Mouse (Mus musculus) MEL (cell line): ENCODE data around the gene Mfap2. TPM values are rescaled to one million over a fixed set of nuclear protein-coding genes. Genes with fewer than 3 reads are reported as not detected.

Experiments used
- DNase-seq: peaks from one replicate; pipeline ENCODE4 v3.0.0; 2011; ENCODE audit warnings: low read depth, low spot score
- H3K27ac ChIP-seq: 2 replicates; pipeline ENCODE4 v1.5.1; 2012; ENCODE audit warnings: low read depth, mild to moderate bottlenecking, control low read depth, low read length, moderate library complexity; ENCODE audit not compliant: control insufficient read depth
- H3K27me3 ChIP-seq, 2 experiments: fragments of 150-350 bp in 1 of 2; sonication (generic) in 1 of 2; 2 replicates each; pipeline ENCODE4 v1.6.1; 2012; ENCODE audit warnings: low read length in 2 of 2, mild to moderate bottlenecking in 2 of 2, improper control_type of control experiment in 1 of 2, moderate library complexity in 1 of 2; ENCODE audit not compliant: insufficient read depth in 2 of 2, control insufficient read depth in 1 of 2
- H3K36me3 ChIP-seq, 2 experiments: 2 replicates each; pipeline ENCODE4 v1.6.1; 2012 to 2014; ENCODE audit warnings: low read length in 2 of 2, improper control_type of control experiment in 1 of 2, inconsistent platforms in 1 of 2, mild to moderate bottlenecking in 1 of 2; ENCODE audit not compliant: insufficient read depth in 2 of 2, control insufficient read depth in 1 of 2
- H3K4me1 ChIP-seq, 2 experiments: fragments of 150-350 bp in 1 of 2; sonication (generic) in 1 of 2; 2 replicates each; pipeline ENCODE4 v1.6.1; 2012; ENCODE audit warnings: low read length in 2 of 2, improper control_type of control experiment in 1 of 2, mild to moderate bottlenecking in 1 of 2; ENCODE audit not compliant: insufficient read depth in 2 of 2, control insufficient read depth in 1 of 2
- H3K4me3 ChIP-seq, 2 experiments: fragments of 150-350 bp in 1 of 2; sonication (generic) in 1 of 2; 2 replicates each; pipeline ENCODE4 v1.5.1; 2012; ENCODE audit warnings: low read depth in 2 of 2, low read length in 2 of 2, mild to moderate bottlenecking in 2 of 2, moderate library complexity in 2 of 2, control low read depth in 1 of 2, improper control_type of control experiment in 1 of 2; ENCODE audit not compliant: control insufficient read depth in 1 of 2, insufficient read depth in 1 of 2
- H3K79me2 ChIP-seq: 2 replicates; pipeline ENCODE4 v1.6.1; 2012; ENCODE audit warnings: mild to moderate bottlenecking, low read length, moderate library complexity; ENCODE audit not compliant: control insufficient read depth, poor library complexity, insufficient read depth
- H3K9ac ChIP-seq: 2 replicates; pipeline ENCODE4 v1.6.1; 2012; ENCODE audit warnings: low read depth, mild to moderate bottlenecking, control low read depth, low read length, moderate library complexity; ENCODE audit not compliant: control insufficient read depth, poor library complexity, severe bottlenecking
- H3K9me3 ChIP-seq: fragments of 150-350 bp; sonication (generic); replicated peaks from 2 replicates; pipeline ENCODE4 v1.6.1; 2012; ENCODE audit warnings: mild to moderate bottlenecking, low read length, improper control_type of control experiment, moderate library complexity; ENCODE audit not compliant: insufficient read depth
- BHLHE40 ChIP-seq: IDR thresholded peaks from 2 replicates; pipeline ENCODE4 v1.6.1; 2012; ENCODE audit warnings: low read depth, mild to moderate bottlenecking, inconsistent platforms, low read length, improper control_type of control experiment, borderline replicate concordance
- CHD1 ChIP-seq: IDR thresholded peaks from 2 replicates; pipeline ENCODE4 v1.6.1; 2012; ENCODE audit warnings: low read depth, mild to moderate bottlenecking, inconsistent platforms, low read length, improper control_type of control experiment
- CHD2 ChIP-seq: IDR thresholded peaks from 2 replicates; pipeline ENCODE4 v1.6.1; 2011; ENCODE audit warnings: low read length, improper control_type of control experiment
- CTCF ChIP-seq, 3 experiments: IDR thresholded peaks in 2 of 3; conservative IDR thresholded peaks in 1 of 3; 2 replicates each; pipeline ENCODE4 v1.5.1; 2011 to 2012; ENCODE audit warnings: low read length in 3 of 3, low read depth in 2 of 3, mild to moderate bottlenecking in 2 of 3, improper control_type of control experiment in 1 of 3, inconsistent platforms in 1 of 3, mixed read lengths in 1 of 3, moderate library complexity in 1 of 3; ENCODE audit not compliant: control insufficient read depth in 1 of 3, insufficient read depth in 1 of 3, poor library complexity in 1 of 3, severe bottlenecking in 1 of 3
- E2F4 ChIP-seq: IDR thresholded peaks from 2 replicates; pipeline ENCODE4 v1.6.1; 2011; ENCODE audit warnings: low read depth, low read length, improper control_type of control experiment, borderline replicate concordance
- ELF1 ChIP-seq: IDR thresholded peaks from 2 replicates; pipeline ENCODE4 v1.6.1; 2014; ENCODE audit warnings: low read depth, mild to moderate bottlenecking, inconsistent platforms, low read length, improper control_type of control experiment, moderate library complexity
- EP300 ChIP-seq, 2 experiments: IDR thresholded peaks; 2 replicates each; pipeline ENCODE4 v1.6.1; 2011; ENCODE audit warnings: improper control_type of control experiment in 2 of 2, low read length in 2 of 2, low read depth in 1 of 2, mild to moderate bottlenecking in 1 of 2
- ETS1 ChIP-seq: IDR thresholded peaks from 2 replicates; pipeline ENCODE4 v1.6.1; 2012; ENCODE audit warnings: low read depth, mild to moderate bottlenecking, inconsistent platforms, low read length, improper control_type of control experiment, moderate library complexity
- GABPA ChIP-seq: IDR thresholded peaks from 2 replicates; pipeline ENCODE4 v1.6.1; 2012; ENCODE audit warnings: low read depth, mild to moderate bottlenecking, inconsistent platforms, low read length, improper control_type of control experiment, moderate library complexity
- MAFK ChIP-seq: IDR thresholded peaks from 2 replicates; pipeline ENCODE4 v1.6.1; 2011; ENCODE audit warnings: low read depth, mild to moderate bottlenecking, low read length, improper control_type of control experiment, borderline replicate concordance
- MAX ChIP-seq: IDR thresholded peaks from 2 replicates; pipeline ENCODE4 v1.6.1; 2011; ENCODE audit warnings: low read length, improper control_type of control experiment
- MEF2A ChIP-seq: IDR thresholded peaks from 2 replicates; pipeline ENCODE4 v1.6.1; 2014; ENCODE audit warnings: low read depth, mild to moderate bottlenecking, inconsistent platforms, low read length, improper control_type of control experiment; ENCODE audit not compliant: poor library complexity, insufficient replicate concordance, severe bottlenecking; ENCODE audit errors: extremely low read depth
- MXI1 ChIP-seq: IDR thresholded peaks from 2 replicates; pipeline ENCODE4 v1.6.1; 2011; ENCODE audit warnings: mild to moderate bottlenecking, low read depth, low read length, improper control_type of control experiment
- MYB ChIP-seq: IDR thresholded peaks from 2 replicates; pipeline ENCODE4 v1.6.1; 2011; ENCODE audit warnings: mild to moderate bottlenecking, low read depth, low read length, improper control_type of control experiment
- NRF1 ChIP-seq: IDR thresholded peaks from 2 replicates; pipeline ENCODE4 v1.6.1; 2014; ENCODE audit warnings: low read depth, mild to moderate bottlenecking, inconsistent platforms, low read length, improper control_type of control experiment, moderate library complexity; ENCODE audit not compliant: poor library complexity, insufficient read depth, severe bottlenecking
- POLR2A ChIP-seq, 2 experiments: IDR thresholded peaks; 2 replicates each; pipeline ENCODE4 v1.6.1; 2011 to 2012; ENCODE audit warnings: low read length in 2 of 2, mild to moderate bottlenecking in 2 of 2, control low read depth in 1 of 2, improper control_type of control experiment in 1 of 2, low read depth in 1 of 2, moderate library complexity in 1 of 2; ENCODE audit not compliant: control insufficient read depth in 1 of 2, insufficient read depth in 1 of 2, poor library complexity in 1 of 2
- POLR2AphosphoS2 ChIP-seq: IDR thresholded peaks from 2 replicates; pipeline ENCODE4 v1.6.1; 2011; ENCODE audit warnings: low read length, improper control_type of control experiment
- POLR2AphosphoS5 ChIP-seq: IDR thresholded peaks from 2 replicates; pipeline ENCODE4 v1.6.1; 2012; ENCODE audit warnings: low read depth, borderline replicate concordance, mild to moderate bottlenecking, inconsistent platforms, low read length, moderate library complexity, mixed read lengths
- RCOR1 ChIP-seq: IDR thresholded peaks from 2 replicates; pipeline ENCODE4 v1.6.1; 2012; ENCODE audit warnings: low read depth, mild to moderate bottlenecking, inconsistent platforms, low read length, improper control_type of control experiment
- SIN3A ChIP-seq: IDR thresholded peaks from 2 replicates; pipeline ENCODE4 v1.6.1; 2012; ENCODE audit warnings: low read length, improper control_type of control experiment, inconsistent platforms
- SMC3 ChIP-seq: IDR thresholded peaks from 2 replicates; pipeline ENCODE4 v1.6.1; 2011; ENCODE audit warnings: low read depth, low read length, improper control_type of control experiment
- TAL1 ChIP-seq: IDR thresholded peaks from 2 replicates; pipeline ENCODE4 v1.6.1; 2012; ENCODE audit warnings: mild to moderate bottlenecking, inconsistent platforms, low read length, moderate library complexity, mixed read lengths
- TBP ChIP-seq: IDR thresholded peaks from 2 replicates; pipeline ENCODE4 v1.8.0; 2011; ENCODE audit warnings: low read depth, low read length, improper control_type of control experiment
- TCF12 ChIP-seq: IDR thresholded peaks from 2 replicates; pipeline ENCODE4 v1.6.1; 2014; ENCODE audit warnings: low read depth, mild to moderate bottlenecking, inconsistent platforms, low read length, improper control_type of control experiment, moderate library complexity
- UBTF ChIP-seq: IDR thresholded peaks from 2 replicates; pipeline ENCODE4 v1.6.1; 2012; ENCODE audit warnings: low read depth, mild to moderate bottlenecking, inconsistent platforms, low read length, improper control_type of control experiment, moderate library complexity, borderline replicate concordance; ENCODE audit not compliant: insufficient read depth
- ZC3H11A ChIP-seq: IDR thresholded peaks from 2 replicates; pipeline ENCODE4 v1.6.1; 2012; ENCODE audit warnings: low read depth, mild to moderate bottlenecking, inconsistent platforms, low read length, improper control_type of control experiment
- ZKSCAN1 ChIP-seq: IDR thresholded peaks from 2 replicates; pipeline ENCODE4 v1.6.1; 2012; ENCODE audit warnings: low read depth, mild to moderate bottlenecking, inconsistent platforms, low read length, improper control_type of control experiment, moderate library complexity
- ZMIZ1 ChIP-seq: IDR thresholded peaks from 2 replicates; pipeline ENCODE4 v1.6.1; 2012; ENCODE audit warnings: low read depth, mild to moderate bottlenecking, inconsistent platforms, low read length, improper control_type of control experiment, moderate library complexity
- ZNF384 ChIP-seq: IDR thresholded peaks from 2 replicates; pipeline ENCODE4 v1.6.1; 2012; ENCODE audit warnings: low read depth, mild to moderate bottlenecking, inconsistent platforms, low read length, improper control_type of control experiment
- polyA plus RNA-seq, 2 experiments: library from polyadenylated mRNA; stranded (reverse) in 1 of 2; unstranded in 1 of 2; fragments of >175 nt in 1 of 2; fragments of >200 nt in 1 of 2; gene quantifications; 2 replicates each; pipeline versions ENCODE4 v1.2.1 to v1.2.4; 2012; ENCODE audit warnings: low replicate concordance in 2 of 2, low read depth in 1 of 2; ENCODE audit not compliant: insufficient read length in 2 of 2, insufficient read depth in 1 of 2, missing spikeins in 1 of 2
- total RNA-seq: library from RNA; depleted of rRNA; stranded (reverse); fragments of 300-350 nt; gene quantifications from 2 replicates; pipeline ENCODE4 v1.2.3, GENCODE M21; 2012

Mfap2 gene
- total and polyA plus RNA-seq, 3 experiments = not detected

DNA sequence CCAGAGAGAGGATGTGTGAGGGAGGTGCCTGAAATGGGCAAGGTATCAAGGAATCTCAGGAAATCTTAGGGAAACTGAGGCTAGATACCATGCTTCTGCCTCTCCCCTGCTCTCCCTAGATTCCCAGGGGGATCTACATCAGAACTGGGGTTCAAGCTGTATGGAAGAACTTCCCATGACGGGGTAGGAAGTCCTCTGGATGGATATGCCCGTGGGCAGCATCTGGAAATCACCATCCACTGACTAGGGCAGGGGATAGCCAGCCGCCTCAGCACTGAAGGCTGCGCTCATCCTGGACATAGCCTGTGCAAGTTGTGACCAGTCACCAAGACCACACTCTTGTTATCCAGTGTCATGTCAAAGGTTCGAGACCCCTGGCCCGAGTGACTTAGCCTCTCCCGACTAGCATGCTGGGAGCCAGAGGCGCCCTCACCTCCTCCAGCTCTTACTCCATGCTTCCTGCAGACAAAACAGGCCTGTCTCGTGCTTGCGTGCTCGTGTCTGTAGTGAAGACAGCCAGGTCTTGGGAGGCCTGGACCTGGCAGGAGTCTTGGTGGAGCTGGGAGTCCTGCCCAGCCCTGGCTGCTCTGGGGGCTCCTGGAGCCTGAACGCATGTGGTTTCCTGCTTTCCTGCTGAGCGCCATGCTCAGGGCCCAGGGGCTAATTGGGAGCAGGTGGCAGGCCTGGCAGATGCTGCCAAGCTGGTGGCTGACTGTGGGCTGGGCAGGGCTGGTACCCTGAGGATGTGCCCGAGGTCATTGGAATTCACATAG, 1.5 kb downstream of the Mfap2 start:
- H3K79me2 ChIP-seq = no peaks in the 10 kb centered on the region
- TF ChIP-seq POLR2AphosphoS5 = no peak
- no peak for TF ChIP-seq POLR2A (IDR thresholded peaks at IDR 0.05; ENCODE audit: control insufficient read depth in 1 of 2, insufficient read depth in 1 of 2, low read depth in 1 of 2, low read length in 2 of 2, poor library complexity in 1 of 2)
- no peak for TF ChIP-seq POLR2AphosphoS2
- TF ChIP-seq ZC3H11A = no peak
- no peak for TF ChIP-seq TBP
- TF ChIP-seq MEF2A = no peak
- TF ChIP-seq TAL1 = no peak
- TF ChIP-seq ELF1 = no peak
- no peak for TF ChIP-seq MAFK
- TF ChIP-seq RCOR1 = no peak
- TF ChIP-seq CHD1 = no peak
- TF ChIP-seq NRF1 = no peak
- TF ChIP-seq SMC3 = no peak
- TF ChIP-seq SIN3A = no peak
- TF ChIP-seq MAX = no peak
- no peak for TF ChIP-seq EP300 (IDR thresholded peaks at IDR 0.05; ENCODE audit: low read depth in 1 of 2, low read length in 2 of 2)
- TF ChIP-seq ZMIZ1 = no peak
- no peak for TF ChIP-seq ZKSCAN1
- TF ChIP-seq GABPA = no peak
- TF ChIP-seq CTCF (IDR thresholded peaks at IDR 0.05 in 2 of 3, conservative IDR thresholded peaks at IDR 0.05 in 1 of 3; ENCODE audit: control insufficient read depth in 1 of 3, insufficient read depth in 1 of 3, low read depth in 2 of 3, low read length in 3 of 3, poor library complexity in 1 of 3, severe bottlenecking in 1 of 3) = no peak
- no peak for DNase-seq
- no peak overlapping the region for H3K27ac ChIP-seq
- no peaks in the 10 kb centered on the region for H3K36me3 ChIP-seq
- no peaks in the 10 kb centered on the region for H3K9me3 ChIP-seq
- H3K9ac ChIP-seq = no peak overlapping the region
- no peaks in the 10 kb centered on the region for H3K27me3 ChIP-seq
- H3K4me3 ChIP-seq = no peak overlapping the region
- peaks cover 0 to 8% of the 10 kb centered on the region in 2 experiments; a peak in 1 of 4 replicates for H3K4me1 ChIP-seq

DNA sequence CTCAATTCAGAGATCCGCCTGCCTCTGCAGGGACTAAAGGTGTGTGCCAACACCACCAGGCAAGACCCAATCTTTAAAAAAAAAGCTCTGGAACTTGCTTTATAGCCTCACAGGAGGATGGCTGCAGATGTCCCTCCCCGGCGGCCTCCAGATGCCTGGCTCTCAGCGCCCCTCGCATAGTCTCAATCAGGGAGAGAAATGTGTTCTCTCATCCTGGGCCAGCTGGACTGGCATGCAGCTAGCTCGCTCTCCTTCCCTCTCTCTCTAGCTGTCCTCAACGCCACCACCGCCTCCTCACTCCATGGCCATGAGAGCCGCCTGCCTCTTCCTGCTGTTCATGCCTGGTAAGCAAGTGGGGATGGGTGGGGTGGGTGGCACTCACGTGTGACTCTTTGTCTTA, 2.3 kb downstream of the Mfap2 start:
- TF ChIP-seq ZNF384 (no peak), ETS1 (no peak), UBTF (no peak), ZC3H11A (no peak), EP300 (IDR thresholded peaks at IDR 0.05; ENCODE audit: low read depth in 1 of 2, low read length in 2 of 2) (no peak), BHLHE40 (no peak), TCF12 (no peak), CHD2 (no peak), MEF2A (no peak), ZMIZ1 (no peak), MAFK (no peak), MYB (no peak), TBP (no peak), SMC3 (no peak), POLR2A (IDR thresholded peaks at IDR 0.05; ENCODE audit: control insufficient read depth in 1 of 2, insufficient read depth in 1 of 2, low read depth in 1 of 2, low read length in 2 of 2, poor library complexity in 1 of 2) (no peak), E2F4 (no peak), MXI1 (no peak)
- H3K9ac ChIP-seq = no peak overlapping the region

More for the DNA sequence above, 2.3 kb downstream of the Mfap2 start:
- H3K4me1 ChIP-seq = peaks cover 0 to 8% of the 10 kb centered on the region in 2 experiments; a peak in 1 of 4 replicates
- H3K27me3 ChIP-seq = no peaks in the 10 kb centered on the region
- DNase-seq = no peak
- no peak overlapping the region for H3K27ac ChIP-seq
- no peaks in the 10 kb centered on the region for H3K9me3 ChIP-seq
- H3K79me2 ChIP-seq = no peaks in the 10 kb centered on the region
- H3K4me3 ChIP-seq = no peak overlapping the region
- no peaks in the 10 kb centered on the region for H3K36me3 ChIP-seq
